Mouse (Mus musculus) heart, postnatal 0 days (tissue): ENCODE results near the gene Gm20662.

Source experiments
- CTCF ChIP-seq: IDR thresholded peaks from 2 replicates; pipeline ENCODE4 v1.5.1; 2016; ENCODE audit warnings: antibody characterized with exemption, control low read depth, low read depth
- EP300 ChIP-seq: IDR thresholded peaks from 2 replicates; pipeline ENCODE4 v1.6.1; 2016; ENCODE audit warnings: antibody characterized with exemption, low read depth

GRCm38 (mm10) chr9:108048566-108048955 lies 52.4 kb downstream of the Gm20662 start:
- no peak for TF ChIP-seq CTCF
- TF ChIP-seq EP300, result no peak
